In the genomic region with DNA sequence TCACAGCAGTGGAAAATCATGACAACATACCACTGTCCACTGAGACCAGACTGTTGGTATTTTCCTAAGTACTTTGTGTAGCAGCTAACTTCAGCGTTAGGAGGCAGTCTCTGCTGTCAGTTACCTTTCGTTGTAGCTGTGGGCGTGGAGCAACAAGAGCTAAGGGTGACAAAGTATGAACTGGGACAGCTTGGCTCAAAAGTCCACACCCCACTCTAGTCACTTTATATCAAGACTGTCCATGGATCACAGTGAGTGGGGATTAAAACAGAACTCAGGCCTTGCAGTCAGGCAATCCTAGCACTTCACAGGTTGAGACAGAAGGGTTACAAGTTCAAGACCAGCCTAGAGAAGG, we compare ENCODE assay signal across 18 mouse cellular contexts.
DNase-seq lines count a peak whose midpoint lies in the region; ATAC-seq and TF ChIP-seq lines count a peak whose summit lies in the region.
"Had no signal": no experiment of that assay in that cellular context is flagged by ENCODE, and none has a peak within 500 bp of the region (broad histone marks: within the 10 kb centered on the region; RNA-seq: fewer than 3 reads in every experiment).

No protein-coding gene starts in this region.

- H3K4me1 ChIP-seq in midbrain, embryonic 11.5 days (ENCODE audit: control insufficient read depth, insufficient read depth, low read length), result no peaks in the 10 kb centered on the region
- no peaks in the 10 kb centered on the region for H3K4me1 ChIP-seq in midbrain, embryonic 14.5 days (ENCODE audit: control insufficient read depth, insufficient read depth, low read length)
- peaks cover 3% of the 10 kb centered on the region; the same call in 1 of the 2 replicates for H3K4me1 ChIP-seq in intestine, embryonic 16.5 days (ENCODE audit: control insufficient read depth, insufficient read depth, low read length)
- H3K4me1 ChIP-seq in small intestine, adult 2 months (ENCODE audit: control insufficient read depth, insufficient read depth, insufficient read length, low read length), result peaks cover 8% of the 10 kb centered on the region
- no peaks in the 10 kb centered on the region for H3K4me1 ChIP-seq in forebrain, embryonic 13.5 days
- H3K4me1 ChIP-seq: embryonic facial prominence, embryonic 10.5 days; embryonic facial prominence, embryonic 12.5 days had no signal

- H3K4me2 ChIP-seq in midbrain, embryonic 11.5 days, result no peak overlapping the region
- H3K4me2 ChIP-seq in midbrain, embryonic 14.5 days (ENCODE audit: low read length), result no peak overlapping the region
- no peak overlapping the region for H3K4me2 ChIP-seq in intestine, embryonic 16.5 days (ENCODE audit: low read depth, low read length)
- H3K4me2 ChIP-seq in forebrain, embryonic 13.5 days, result no peak overlapping the region
- H3K4me2 ChIP-seq: embryonic facial prominence, embryonic 12.5 days had no signal

- H3K9me3 ChIP-seq in midbrain, embryonic 11.5 days (ENCODE audit: control insufficient read depth, low read length), result no peaks in the 10 kb centered on the region
- no peaks in the 10 kb centered on the region for H3K9me3 ChIP-seq in midbrain, embryonic 14.5 days (ENCODE audit: control insufficient read depth, low read length)
- H3K9me3 ChIP-seq in intestine, embryonic 16.5 days (ENCODE audit: control insufficient read depth, low read length), result no peaks in the 10 kb centered on the region
- H3K9me3 ChIP-seq in forebrain, embryonic 13.5 days (replicated peaks), result no peaks in the 10 kb centered on the region
- H3K9me3 ChIP-seq: embryonic facial prominence, embryonic 10.5 days; embryonic facial prominence, embryonic 12.5 days had no signal

- no peak for ATAC-seq in midbrain, embryonic 11.5 days (ENCODE audit: low FRiP score)
- no peak for ATAC-seq in midbrain, embryonic 14.5 days (ENCODE audit: low FRiP score, low TSS enrichment)
- peak; percentile 54 for ATAC-seq in intestine, embryonic 16.5 days
- ATAC-seq in forebrain, embryonic 13.5 days, result no peak
- ATAC-seq: forebrain, embryonic 14.5 days; forebrain, embryonic 16.5 days had no signal

- no peak overlapping the region for H3K9ac ChIP-seq in midbrain, embryonic 11.5 days (ENCODE audit: low read length)
- no peak overlapping the region for H3K9ac ChIP-seq in midbrain, embryonic 14.5 days (replicated peaks; ENCODE audit: low read length)
- no peak overlapping the region for H3K9ac ChIP-seq in intestine, embryonic 16.5 days (ENCODE audit: low read depth, low read length)
- no peak overlapping the region for H3K9ac ChIP-seq in forebrain, embryonic 13.5 days
- H3K9ac ChIP-seq: embryonic facial prominence, embryonic 12.5 days had no signal

- no peak for TF ChIP-seq CTCF in small intestine, adult 2 months (IDR thresholded peaks at IDR 0.05; ENCODE audit: extremely low read depth, insufficient read length, insufficient replicate concordance, low read depth, low read length)

- no peaks in the 10 kb centered on the region for H3K27me3 ChIP-seq in midbrain, embryonic 11.5 days (ENCODE audit: control insufficient read depth, insufficient read depth, low read length)
- no peaks in the 10 kb centered on the region for H3K27me3 ChIP-seq in midbrain, embryonic 14.5 days (ENCODE audit: control insufficient read depth, insufficient read depth, low read length)
- no peaks in the 10 kb centered on the region for H3K27me3 ChIP-seq in intestine, embryonic 16.5 days (replicated peaks; ENCODE audit: control insufficient read depth, insufficient read depth, low read length)
- no peaks in the 10 kb centered on the region for H3K27me3 ChIP-seq in small intestine, adult 2 months (ENCODE audit: control insufficient read depth, insufficient read depth, low read length)
- H3K27me3 ChIP-seq in forebrain, embryonic 13.5 days, result no peaks in the 10 kb centered on the region
- H3K27me3 ChIP-seq: embryonic facial prominence, embryonic 12.5 days had no signal

- DNase-seq in midbrain, embryonic 11.5 days (ENCODE audit: low spot score, missing footprints), result peak; percentile 35
- no peak for DNase-seq in midbrain, embryonic 14.5 days
- DNase-seq in adipocyte (ENCODE audit: low spot score), result no peak
- DNase-seq: adrenal gland, adult 8-10 months; adrenal gland, postnatal 14 days; adrenal gland, postnatal 36 days; cerebellum, adult 11-12 months; cerebellum, adult 2 months; cerebellum, adult 9-10 months; cerebellum, postnatal 10 days; cerebellum, postnatal 25 days had no signal

- H3K27ac ChIP-seq in midbrain, embryonic 11.5 days (ENCODE audit: low read depth, low read length), result no peak overlapping the region
- H3K27ac ChIP-seq in midbrain, embryonic 14.5 days (replicated peaks; ENCODE audit: low read depth, low read length), result no peak overlapping the region
- 0 out of 2 replicates have a peak overlapping the region, but pooled peaks have one; percentile 33 for H3K27ac ChIP-seq in intestine, embryonic 16.5 days (ENCODE audit: low read length)
- peak overlapping the region; percentile 27; the same call in 1 of the 2 replicates for H3K27ac ChIP-seq in small intestine, adult 2 months (ENCODE audit: insufficient read depth, low read depth, low read length)
- no peak overlapping the region for H3K27ac ChIP-seq in forebrain, embryonic 13.5 days
- H3K27ac ChIP-seq: embryonic facial prominence, embryonic 10.5 days; embryonic facial prominence, embryonic 12.5 days had no signal

- TF ChIP-seq POLR2A in small intestine, adult 2 months (IDR thresholded peaks at IDR 0.05; ENCODE audit: low read depth, low read length), result no peak

- 90% methylated on average over 3 of the region's 3 CpGs for WGBS in midbrain, embryonic 11.5 days
- 91% methylated on average over 3 of the region's 3 CpGs for WGBS in midbrain, embryonic 14.5 days
- WGBS in intestine, embryonic 16.5 days, result 75% methylated on average over 3 of the region's 3 CpGs
- WGBS in small intestine, adult 2 months, result 40% methylated on average over 3 of the region's 3 CpGs
- 93% methylated on average over 3 of the region's 3 CpGs for WGBS in forebrain, embryonic 13.5 days

- H3K36me3 ChIP-seq in midbrain, embryonic 11.5 days (ENCODE audit: control insufficient read depth, insufficient read depth, low read length), result no peaks in the 10 kb centered on the region
- H3K36me3 ChIP-seq in midbrain, embryonic 14.5 days (ENCODE audit: control insufficient read depth, insufficient read depth, low read length), result no peaks in the 10 kb centered on the region
- H3K36me3 ChIP-seq in intestine, embryonic 16.5 days (ENCODE audit: control insufficient read depth, insufficient read depth, low read length), result no peaks in the 10 kb centered on the region
- H3K36me3 ChIP-seq in small intestine, adult 2 months (ENCODE audit: control insufficient read depth, insufficient read depth, low read length), result 0 out of 2 replicates have a peak, but pooled peaks cover 1% of the 10 kb centered on the region
- H3K36me3 ChIP-seq in forebrain, embryonic 13.5 days (ENCODE audit: poor library complexity, severe bottlenecking), result no peaks in the 10 kb centered on the region
- H3K36me3 ChIP-seq: embryonic facial prominence, embryonic 10.5 days; embryonic facial prominence, embryonic 12.5 days had no signal

- no peak overlapping the region for H3K4me3 ChIP-seq in midbrain, embryonic 11.5 days (ENCODE audit: low read depth, low read length)
- H3K4me3 ChIP-seq in midbrain, embryonic 14.5 days (replicated peaks; ENCODE audit: low read depth, low read length), result no peak overlapping the region
- H3K4me3 ChIP-seq in intestine, embryonic 16.5 days (ENCODE audit: low read length), result no peak overlapping the region
- no peak overlapping the region for H3K4me3 ChIP-seq in small intestine, adult 2 months (ENCODE audit: low read depth, low read length)
- H3K4me3 ChIP-seq in forebrain, embryonic 13.5 days, result no peak overlapping the region
- H3K4me3 ChIP-seq: embryonic facial prominence, embryonic 10.5 days; embryonic facial prominence, embryonic 12.5 days had no signal

Comparison
In these comparisons a context has a peak if more than half of its experiments do, and no peak if none do; other contexts are left out.
1. H3K27ac ChIP-seq: peak in intestine, embryonic 16.5 days (single experiment) and small intestine, adult 2 months (single experiment); none in midbrain, embryonic 11.5 days (single experiment), midbrain, embryonic 14.5 days (single experiment) and forebrain, embryonic 13.5 days (single experiment).